Comparison of ENCODE assay signal across 9 mouse cellular contexts in the genomic region with DNA sequence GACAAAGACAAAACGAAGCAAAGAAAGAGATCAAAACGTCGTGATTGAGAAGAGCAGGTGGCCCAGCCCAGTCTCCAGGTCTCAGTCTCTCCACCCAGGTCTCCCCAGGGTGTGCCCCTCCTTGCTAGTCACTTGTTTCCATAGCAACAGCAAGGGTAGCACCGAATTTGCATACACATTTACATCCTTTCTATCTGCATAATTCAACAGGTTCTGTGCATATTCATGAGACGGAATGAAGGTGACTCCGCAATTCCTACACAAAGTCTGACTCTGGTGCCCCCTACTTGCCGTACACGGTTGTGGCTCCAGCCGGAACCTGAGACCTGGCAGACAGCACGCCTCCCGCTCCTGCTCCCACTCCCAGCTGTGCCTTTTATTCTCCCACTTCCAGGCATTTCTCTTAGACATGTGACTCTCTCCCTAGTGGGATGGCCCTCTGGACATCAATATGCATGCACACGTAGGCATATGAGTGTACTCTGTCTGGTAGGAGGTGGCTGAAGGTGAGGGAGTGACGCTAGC. TPM values are rescaled to one million over a fixed set of nuclear protein-coding genes. Genes with fewer than 3 reads are reported as not detected.
DNase-seq lines count a peak whose midpoint lies in the region; ATAC-seq and TF ChIP-seq lines count a peak whose summit lies in the region.
"Had no signal": no experiment of that assay in that cellular context is flagged by ENCODE, and none has a peak within 500 bp of the region (broad histone marks: within the 10 kb centered on the region; RNA-seq: fewer than 3 reads in every experiment).

No protein-coding gene starts in this region.

- WGBS in limb, embryonic 15.5 days = 2% methylated on average over 13 of the region's 13 CpGs
- WGBS in midbrain, postnatal 0 days = under 1% methylated on average over 13 of the region's 13 CpGs
- WGBS in stomach, postnatal 0 days = 2% methylated on average over 13 of the region's 13 CpGs

- intact Hi-C loops in gastrocnemius, postnatal 14 days (cut with DNase I; ENCODE audit: low total_unique reads) = loop anchor here (5.0 to 10.0 kb wide), 3 partner anchors 50 to 152 kb away; no protein-coding TSS in a partner anchor

- no peak overlapping the region for H3K9ac ChIP-seq in limb, embryonic 15.5 days
- no peak overlapping the region; the same call in 1 of the 2 replicates for H3K9ac ChIP-seq in midbrain, postnatal 0 days (replicated peaks; ENCODE audit: low read length, poor library complexity, severe bottlenecking)
- no peak overlapping the region for H3K9ac ChIP-seq in stomach, postnatal 0 days (ENCODE audit: low read length)

- no peak for TF ChIP-seq EP300 in stomach, postnatal 0 days (optimal IDR thresholded peaks at IDR 0.05)

- ATAC-seq in limb, embryonic 15.5 days (ENCODE audit: insufficient number of reproducible peaks, low FRiP score, low TSS enrichment, low read depth) = 0 out of 2 replicates have a peak, but pooled peaks have one; percentile 52
- ATAC-seq in midbrain, postnatal 0 days (ENCODE audit: low FRiP score) = peak; percentile 84
- ATAC-seq in stomach, postnatal 0 days (ENCODE audit: low FRiP score, low TSS enrichment) = peak; percentile 69

- H3K79me3 ChIP-seq in C2C12 (ENCODE audit: low read depth) = peaks cover 3% of the 10 kb centered on the region

- peaks cover 44% of the 10 kb centered on the region for H3K4me1 ChIP-seq in limb, embryonic 15.5 days
- H3K4me1 ChIP-seq in midbrain, postnatal 0 days (ENCODE audit: insufficient read depth, low read length) = peaks cover 12% of the 10 kb centered on the region
- peaks cover 4% of the 10 kb centered on the region for H3K4me1 ChIP-seq in stomach, postnatal 0 days (replicated peaks; ENCODE audit: control insufficient read depth, insufficient read depth)

- H3K4me2 ChIP-seq in limb, embryonic 15.5 days = peak overlapping the region; percentile 33; the same call in 1 of the 2 replicates
- H3K4me2 ChIP-seq in midbrain, postnatal 0 days (ENCODE audit: low read depth, low read length, poor library complexity, severe bottlenecking) = peak overlapping the region; percentile 28; the same call in 1 of the 2 replicates
- H3K4me2 ChIP-seq in stomach, postnatal 0 days (replicated peaks; ENCODE audit: low read depth) = peak overlapping the region; percentile 17; the same call in 1 of the 2 replicates

- peak; percentile 95 for DNase-seq in ZHBTc4 (ENCODE audit: low read depth, low spot score)
- DNase-seq in embryo, embryonic 10.5 days (ENCODE audit: low spot score) = peak; percentile 88
- DNase-seq in gastrocnemius, postnatal 14 days = peak; percentile 60
- peak; percentile 82 for DNase-seq in kidney, adult 18-20 months
- peak; percentile 88 for DNase-seq in midbrain, postnatal 0 days (ENCODE audit: low spot score)
- peak; percentile 81 for DNase-seq in stomach, postnatal 0 days (ENCODE audit: low spot score)

- peak; percentile 64 for TF ChIP-seq CTCF in C2C12 (IDR thresholded peaks at IDR 0.05; ENCODE audit: control insufficient read depth, insufficient read depth, insufficient read length)
- peak; percentile 88 for TF ChIP-seq CTCF in midbrain, postnatal 0 days (IDR thresholded peaks at IDR 0.05)
- TF ChIP-seq CTCF in stomach, postnatal 0 days (IDR thresholded peaks at IDR 0.05; ENCODE audit: low read depth) = peak; percentile 78

- peaks cover 3% of the 10 kb centered on the region for H3K79me2 ChIP-seq in C2C12 (ENCODE audit: control insufficient read depth, insufficient read depth)

- no peak overlapping the region for H3K27ac ChIP-seq in limb, embryonic 15.5 days
- peak overlapping the region; percentile 59 for H3K27ac ChIP-seq in midbrain, postnatal 0 days (ENCODE audit: low read depth, low read length)
- no peak overlapping the region for H3K27ac ChIP-seq in stomach, postnatal 0 days (replicated peaks)

- H3K27me3 ChIP-seq in C2C12 (ENCODE audit: control insufficient read depth, insufficient read depth, insufficient read length) = peaks cover 14% of the 10 kb centered on the region
- H3K27me3 ChIP-seq in limb, embryonic 15.5 days = peaks cover 45% of the 10 kb centered on the region
- no peaks in the 10 kb centered on the region for H3K27me3 ChIP-seq in midbrain, postnatal 0 days (ENCODE audit: insufficient read depth, low read length)
- no peaks in the 10 kb centered on the region; the same call in 1 of the 2 replicates for H3K27me3 ChIP-seq in stomach, postnatal 0 days (ENCODE audit: control insufficient read depth, insufficient read depth, low read length)

- no peaks in the 10 kb centered on the region for H3K9me3 ChIP-seq in limb, embryonic 15.5 days
- no peaks in the 10 kb centered on the region for H3K9me3 ChIP-seq in midbrain, postnatal 0 days (ENCODE audit: low read length)
- H3K9me3 ChIP-seq in stomach, postnatal 0 days (ENCODE audit: control insufficient read depth, low read length) = no peaks in the 10 kb centered on the region

- H3K36me3 ChIP-seq in C2C12 (ENCODE audit: control insufficient read depth, insufficient read depth) = no peaks in the 10 kb centered on the region
- peaks cover 5% of the 10 kb centered on the region; the same call in 1 of the 2 replicates for H3K36me3 ChIP-seq in limb, embryonic 15.5 days
- no peaks in the 10 kb centered on the region for H3K36me3 ChIP-seq in midbrain, postnatal 0 days (ENCODE audit: insufficient read depth, low read length)
- H3K36me3 ChIP-seq in stomach, postnatal 0 days (ENCODE audit: control insufficient read depth, insufficient read depth, low read length) = no peaks in the 10 kb centered on the region

- no peak overlapping the region for H3K4me3 ChIP-seq in C2C12 (ENCODE audit: insufficient read depth, poor library complexity, severe bottlenecking)
- H3K4me3 ChIP-seq in limb, embryonic 15.5 days = no peak overlapping the region
- H3K4me3 ChIP-seq in midbrain, postnatal 0 days (ENCODE audit: low read depth, low read length) = no peak overlapping the region
- no peak overlapping the region for H3K4me3 ChIP-seq in stomach, postnatal 0 days (ENCODE audit: low read depth, low read length)

- H3ac ChIP-seq in C2C12 (ENCODE audit: control insufficient read depth, insufficient read length, low read depth) = no peak overlapping the region

TF ChIP-seq in C2C12, 6 proteins besides CTCF, POLR2A, EP300 and RAD21:
- TF ChIP-seq MYOD1 (IDR thresholded peaks at IDR 0.05; ENCODE audit: control insufficient read depth, insufficient read length, low read depth) = peak; percentile 75
- no peak for TF ChIP-seq FOSL1 (IDR thresholded peaks at IDR 0.05; ENCODE audit: insufficient read depth, low read length, poor library complexity, severe bottlenecking)

RNA-seq across cellular contexts. Expression of gene Rpp25l, which starts 6.3 kb away (rescaled TPM):
- 60.3 TPM for polyA plus RNA-seq in C2C12 (2012; fragmentation: generic; extraction: Trizol)
- total RNA-seq in gastrocnemius, postnatal 14 days (2021) = 10 to 100 TPM; 40.3 to 49.9 TPM
- 66.0 and 69.1 TPM in 2 replicates for polyA plus RNA-seq in limb, embryonic 15.5 days (2015; fragmentation: Nextera tagmentation; extraction: Ambion mirVana)
- 38.3 and 39.7 TPM in 2 replicates for total RNA-seq in midbrain, postnatal 0 days (2014; rRNA removed)
- polyA plus RNA-seq in midbrain, postnatal 0 days (2015; fragmentation: Nextera tagmentation; extraction: Ambion mirVana) = 44.3 and 49.9 TPM in 2 replicates
- polyA plus RNA-seq in stomach, postnatal 0 days (2015; fragmentation: Nextera tagmentation; extraction: Ambion mirVana) = 38.0 and 40.2 TPM in 2 replicates

RNA-seq across cellular contexts. Expression of gene Il11ra1, which starts 7.3 kb away (rescaled TPM):
- polyA plus RNA-seq in C2C12 (2012; fragmentation: generic; extraction: Trizol) = 2.4 TPM
- 10 to 100 TPM; 49.3 to 56.9 TPM for total RNA-seq in gastrocnemius, postnatal 14 days (2021)
- 431 and 444 TPM in 2 replicates for polyA plus RNA-seq in limb, embryonic 15.5 days (2015; fragmentation: Nextera tagmentation; extraction: Ambion mirVana)
- total RNA-seq in midbrain, postnatal 0 days (2014; rRNA removed) = 21.8 and 26.5 TPM in 2 replicates
- 28.8 and 35.3 TPM in 2 replicates for polyA plus RNA-seq in midbrain, postnatal 0 days (2015; fragmentation: Nextera tagmentation; extraction: Ambion mirVana)
- polyA plus RNA-seq in stomach, postnatal 0 days (2015; fragmentation: Nextera tagmentation; extraction: Ambion mirVana) = 73.7 and 80.0 TPM in 2 replicates

RNA-seq across cellular contexts. Expression of gene Cntfr, which starts 10.2 kb away (rescaled TPM):
- 0.05 TPM for polyA plus RNA-seq in C2C12 (2012; fragmentation: generic; extraction: Trizol)
- 10 to 100 TPM; 15.3 to 38.0 TPM for total RNA-seq in gastrocnemius, postnatal 14 days (2021)
- polyA plus RNA-seq in limb, embryonic 15.5 days (2015; fragmentation: Nextera tagmentation; extraction: Ambion mirVana) = 7.1 and 9.0 TPM in 2 replicates
- total RNA-seq in midbrain, postnatal 0 days (2014; rRNA removed) = 61.6 and 69.2 TPM in 2 replicates
- polyA plus RNA-seq in midbrain, postnatal 0 days (2015; fragmentation: Nextera tagmentation; extraction: Ambion mirVana) = 20.1 and 23.4 TPM in 2 replicates
- polyA plus RNA-seq in stomach, postnatal 0 days (2015; fragmentation: Nextera tagmentation; extraction: Ambion mirVana) = 4.3 and 5.9 TPM in 2 replicates

RNA-seq across cellular contexts. Expression of gene Dctn3, which starts 15.9 kb away (rescaled TPM):
- 106 TPM for polyA plus RNA-seq in C2C12 (2012; fragmentation: generic; extraction: Trizol)
- 10 to 100 TPM; 39.6 to 44.8 TPM for total RNA-seq in gastrocnemius, postnatal 14 days (2021)
- polyA plus RNA-seq in limb, embryonic 15.5 days (2015; fragmentation: Nextera tagmentation; extraction: Ambion mirVana) = 113 and 123 TPM in 2 replicates
- 122 and 150 TPM in 2 replicates for total RNA-seq in midbrain, postnatal 0 days (2014; rRNA removed)
- polyA plus RNA-seq in midbrain, postnatal 0 days (2015; fragmentation: Nextera tagmentation; extraction: Ambion mirVana) = 308 and 345 TPM in 2 replicates
- 129 TPM in 2 replicates for polyA plus RNA-seq in stomach, postnatal 0 days (2015; fragmentation: Nextera tagmentation; extraction: Ambion mirVana)

RNA-seq across cellular contexts. Expression of gene Arid3c, which starts 23.9 kb away (rescaled TPM):
- polyA plus RNA-seq in C2C12 (2012; fragmentation: generic; extraction: Trizol) = not detected
- not detected for total RNA-seq in gastrocnemius, postnatal 14 days (2021)
- not detected in 2 replicates for polyA plus RNA-seq in limb, embryonic 15.5 days (2015; fragmentation: Nextera tagmentation; extraction: Ambion mirVana)
- total RNA-seq in midbrain, postnatal 0 days (2014; rRNA removed) = 0.27 and 0.33 TPM in 2 replicates
- polyA plus RNA-seq in midbrain, postnatal 0 days (2015; fragmentation: Nextera tagmentation; extraction: Ambion mirVana) = 0.42 and 0.48 TPM in 2 replicates
- 0.05 and 0.07 TPM in 2 replicates for polyA plus RNA-seq in stomach, postnatal 0 days (2015; fragmentation: Nextera tagmentation; extraction: Ambion mirVana)
- total RNA-seq: gastrocnemius, postnatal 4 days had no signal
